Mouse (Mus musculus) erythroblast, embryonic 14.5 days (primary cell): Measurements from ENCODE around the gene C1qtnf2.

Experiments used
- GATA1 ChIP-seq: IDR thresholded peaks from 2 replicates; pipeline ENCODE4 v1.6.1; 2012; ENCODE audit warnings: low read length, inconsistent platforms, mixed read lengths
- TAL1 ChIP-seq: IDR thresholded peaks from 3 replicates; pipeline ENCODE4 v1.6.1; 2012; ENCODE audit warnings: low read length, inconsistent platforms, mixed read lengths

- TF ChIP-seq GATA1, result no peak
- no peak for TF ChIP-seq TAL1
Measured at GRCm38 (mm10) chr11:43443183-43443582, 30.9 kb upstream of the C1qtnf2 start.
